Mouse (Mus musculus): Measurements from ENCODE around the gene Ksr1.

Ksr1 gene

GRCm38 (mm10) chr11:79093986-79094695, 52.1 kb downstream of the Ksr1 start:
- DNase-seq (ENCODE audit: low spot score in 2 of 2) = no peak

- no peak for DNase-seq (ENCODE audit: low spot score in 2 of 2)
Measured at GRCm38 (mm10) chr11:79093386-79093906, 52.8 kb downstream of the Ksr1 start.

GRCm38 (mm10) chr11:79092802-79093201, 53.4 kb downstream of the Ksr1 start:
- DNase-seq (ENCODE audit: low spot score in 2 of 2) = no peak

- no peak for DNase-seq (ENCODE audit: low spot score in 2 of 2)
Measured at GRCm38 (mm10) chr11:79092245-79092644, 54.0 kb downstream of the Ksr1 start.

GRCm38 (mm10) chr11:79089756-79090155, 56.5 kb downstream of the Ksr1 start:
- DNase-seq (ENCODE audit: low spot score in 2 of 2) = no peak

- DNase-seq (ENCODE audit: low spot score in 2 of 2) = no peak
Measured at GRCm38 (mm10) chr11:79089027-79089426, 57.2 kb downstream of the Ksr1 start.

GRCm38 (mm10) chr11:79088325-79088724, 57.9 kb downstream of the Ksr1 start:
- DNase-seq (ENCODE audit: low spot score in 2 of 2) = no peak

- no peak for DNase-seq (ENCODE audit: low spot score in 2 of 2)
Measured at GRCm38 (mm10) chr11:79087731-79088311, 58.4 kb downstream of the Ksr1 start.

GRCm38 (mm10) chr11:79086787-79087186, 59.4 kb downstream of the Ksr1 start:
- no peak for DNase-seq (ENCODE audit: low spot score in 2 of 2)

GRCm38 (mm10) chr11:79085059-79085458, 61.1 kb downstream of the Ksr1 start:
- no peak for DNase-seq (ENCODE audit: low spot score in 2 of 2)

- peak in 1 of 2 experiments; percentile 36 for DNase-seq (ENCODE audit: low spot score in 2 of 2)
Measured at GRCm38 (mm10) chr11:79083018-79083441, 63.2 kb downstream of the Ksr1 start.

GRCm38 (mm10) chr11:79080965-79081891, 65.0 kb downstream of the Ksr1 start:
- no peak for DNase-seq (ENCODE audit: low spot score in 2 of 2)

- peak in 1 of 2 experiments; percentile 47 for DNase-seq (ENCODE audit: low spot score in 2 of 2)
Measured at GRCm38 (mm10) chr11:79080081-79080480, 66.1 kb downstream of the Ksr1 start.

- no peak for DNase-seq (ENCODE audit: low spot score in 2 of 2)
Measured at GRCm38 (mm10) chr11:79076484-79076883, 69.7 kb downstream of the Ksr1 start.

GRCm38 (mm10) chr11:79075044-79075443, 71.2 kb downstream of the Ksr1 start:
- DNase-seq (ENCODE audit: low spot score in 2 of 2) = no peak

GRCm38 (mm10) chr11:79074611-79075010, 71.6 kb downstream of the Ksr1 start:
- DNase-seq (ENCODE audit: low spot score in 2 of 2) = no peak

- no peak for DNase-seq (ENCODE audit: low spot score in 2 of 2)
Measured at GRCm38 (mm10) chr11:79073583-79073982, 72.6 kb downstream of the Ksr1 start.

- DNase-seq (ENCODE audit: low spot score in 2 of 2) = peak; percentile 52 to 70
Measured at GRCm38 (mm10) chr11:79072108-79072507, 74.1 kb downstream of the Ksr1 start.

- no peak for DNase-seq (ENCODE audit: low spot score in 2 of 2)
Measured at GRCm38 (mm10) chr11:79071082-79071972, 74.9 kb downstream of the Ksr1 start.

- no peak for DNase-seq (ENCODE audit: low spot score in 2 of 2)
Measured at GRCm38 (mm10) chr11:79069453-79070153, 76.6 kb downstream of the Ksr1 start.
